Mouse (Mus musculus) WW6 (cell line): ENCODE measurements around the gene Olfr527.

Source experiments
- DNase-seq: peaks from one replicate; pipeline ENCODE4 v3.0.0-alpha.2; 2013; ENCODE audit warnings: low read depth, low spot score

Gene Olfr527

GRCm38 (mm10) chr7:140333717-140334116 lies at the start of gene Olfr527:
Olfr527 (plus strand) TSS chr7:140334017.
- no peak for DNase-seq

DNA sequence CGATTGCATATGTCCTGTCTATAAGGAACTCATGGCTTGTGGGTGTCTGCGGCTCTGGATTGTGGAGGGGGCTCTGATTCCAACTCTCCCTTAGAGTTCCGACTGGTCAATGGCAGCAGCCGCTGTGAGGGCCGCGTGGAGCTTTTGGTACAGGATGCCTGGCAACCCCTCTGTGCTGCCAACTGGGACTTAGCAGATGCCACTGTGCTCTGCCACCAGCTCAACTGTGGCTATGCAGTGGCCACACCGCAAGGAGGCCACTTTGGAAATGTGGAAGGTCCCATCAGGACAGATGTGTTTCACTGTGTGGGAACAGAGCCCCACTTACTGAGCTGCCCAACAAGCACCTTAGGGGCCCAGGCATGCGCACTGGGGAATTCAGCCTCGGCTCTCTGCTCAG lies 38.1 kb upstream of the Olfr527 start:
- DNase-seq: no peak

DNA sequence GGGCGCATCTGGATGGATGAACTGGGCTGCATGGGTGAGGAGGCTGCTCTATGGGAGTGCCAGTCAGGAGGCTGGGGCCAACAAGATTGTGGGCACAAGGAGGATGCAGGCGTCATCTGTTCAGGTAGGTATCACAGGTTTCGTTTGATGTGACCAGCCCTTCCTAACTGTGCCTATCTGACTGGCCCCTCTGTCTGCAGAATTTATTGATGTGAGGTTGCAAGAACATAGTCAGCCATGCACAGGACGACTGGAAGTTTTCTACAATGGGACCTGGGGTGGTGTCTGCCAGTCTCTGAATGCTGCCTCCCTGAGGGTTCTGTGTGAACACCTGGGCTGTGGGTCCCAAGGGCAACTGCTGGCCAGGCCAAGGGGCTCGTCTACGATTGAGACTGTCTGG lies 36.9 kb upstream of the Olfr527 start:
- no peak for DNase-seq

- no peak for DNase-seq
Observed at GRCm38 (mm10) chr7:140299416-140299815, 34.4 kb upstream of the Olfr527 start.

DNA sequence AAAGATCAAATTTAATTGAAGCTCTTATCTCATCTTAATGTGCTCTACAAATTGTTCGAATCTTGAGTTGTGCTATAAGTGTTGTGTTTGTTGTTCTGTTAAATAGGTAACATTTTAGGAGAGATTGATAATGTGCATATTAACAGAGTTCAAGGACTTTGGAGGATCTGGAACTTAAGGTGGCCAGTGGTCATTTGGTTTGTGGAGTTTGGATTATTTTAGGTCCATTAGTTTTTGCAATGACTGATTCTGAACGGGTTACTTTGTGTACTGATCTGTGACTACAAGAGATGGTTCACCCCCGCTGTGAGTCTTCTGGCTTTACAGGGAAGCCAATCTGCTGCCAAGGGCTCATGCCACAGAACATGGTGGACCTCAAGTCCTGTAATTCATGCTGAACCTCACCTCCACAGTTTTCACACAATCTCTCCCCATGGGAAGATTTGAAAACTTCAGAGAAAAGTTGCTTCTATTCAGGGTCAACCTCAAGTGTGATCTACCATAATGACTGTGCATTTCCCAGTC lies 13.9 kb upstream of the Olfr527 start:
- DNase-seq: no peak

DNA sequence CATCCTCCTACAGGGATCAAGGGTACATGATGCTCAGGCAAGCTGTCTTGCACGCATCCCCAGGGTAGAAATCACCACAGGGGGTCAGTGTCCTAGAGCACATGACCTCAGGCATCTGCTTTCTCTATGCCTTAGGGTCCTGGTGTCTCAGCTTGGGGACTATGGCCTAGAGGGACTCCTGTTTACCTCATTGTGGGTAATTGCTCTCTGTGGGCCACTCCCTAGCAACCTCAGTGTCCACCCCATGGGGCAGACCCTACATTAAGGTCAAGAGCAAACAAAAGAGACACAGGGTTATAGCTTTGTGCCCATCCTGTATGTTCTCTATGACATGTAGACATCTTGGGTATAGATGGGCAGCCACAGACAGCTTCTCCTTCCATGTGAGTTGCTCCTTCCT lies 13.3 kb upstream of the Olfr527 start, which contains the start of gene Olfr525:
Gene Olfr525, plus strand, starts transcription at position 301 of the 400 bp plus-strand sequence.
- no peak for DNase-seq

DNA sequence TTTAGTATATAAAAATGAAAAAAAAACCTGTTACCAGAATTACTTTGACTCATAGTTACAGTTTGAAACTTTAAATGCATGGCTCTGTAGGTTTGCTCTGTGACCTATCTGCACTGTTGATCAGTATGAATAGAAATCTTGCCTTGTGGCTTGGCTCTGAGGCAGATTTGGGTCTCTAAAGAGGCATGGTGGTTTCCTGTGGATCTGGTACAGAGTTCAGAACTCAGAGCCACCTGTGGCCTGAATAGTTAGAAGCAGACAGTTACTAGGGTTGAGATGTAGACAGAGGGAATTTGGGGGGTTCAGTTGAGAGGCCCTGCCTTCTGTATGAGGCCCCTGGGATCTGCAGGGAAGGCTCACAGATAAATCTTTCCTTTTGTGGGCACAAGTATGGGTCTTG lies 12.7 kb upstream of the Olfr527 start:
- DNase-seq: no peak

DNA sequence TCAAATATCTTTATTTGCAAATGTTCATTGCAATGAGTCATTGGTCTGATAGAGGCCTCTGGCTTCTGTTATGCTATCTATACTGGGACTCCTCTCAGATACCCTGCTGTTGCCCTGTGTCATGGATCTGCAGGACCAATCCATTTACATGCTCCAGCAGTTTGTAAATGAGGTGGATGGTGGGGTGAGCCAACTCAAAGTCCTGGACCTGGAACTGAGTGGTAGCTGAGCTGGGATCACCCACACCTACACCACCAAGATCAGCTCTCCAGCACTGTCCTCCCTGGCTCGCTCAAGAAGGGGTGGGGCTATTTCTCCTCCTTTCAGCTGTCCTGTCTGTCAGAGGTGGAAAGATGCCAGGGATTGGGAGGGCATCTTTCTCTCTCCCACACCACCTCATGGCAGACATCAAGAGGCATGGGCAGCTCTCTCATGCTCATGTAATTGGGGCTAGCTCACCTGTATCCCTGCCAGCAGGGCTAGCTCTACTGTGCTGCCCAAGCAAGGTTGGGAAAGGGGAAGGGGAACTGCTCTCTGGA lies 4.0 kb upstream of the Olfr527 start:
- no peak for DNase-seq

DNA sequence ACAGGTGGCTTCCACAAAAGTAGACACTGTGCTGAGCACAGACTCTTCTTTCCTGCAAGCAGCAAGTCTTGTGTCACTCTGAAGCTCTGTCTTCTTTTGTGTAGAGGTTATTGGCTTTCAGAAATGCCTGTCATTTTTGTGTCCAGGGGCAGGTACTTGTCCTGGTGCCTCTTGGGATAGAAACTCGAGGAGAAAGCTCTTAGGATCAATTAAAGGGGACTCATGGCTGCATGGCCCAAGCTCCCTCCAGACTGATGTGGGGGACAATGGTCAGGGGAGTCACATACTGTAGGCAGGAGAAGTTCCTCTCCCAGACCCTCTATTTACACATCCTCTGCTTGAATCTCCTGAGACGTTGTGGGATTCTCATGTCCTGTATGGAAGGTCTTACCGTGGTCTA lies 27.8 kb downstream of the Olfr527 start, which contains the start of gene Olfr60:
Gene Olfr60, minus strand, starts transcription at position 101 of the 400 bp plus-strand sequence.
- DNase-seq: no peak

DNA sequence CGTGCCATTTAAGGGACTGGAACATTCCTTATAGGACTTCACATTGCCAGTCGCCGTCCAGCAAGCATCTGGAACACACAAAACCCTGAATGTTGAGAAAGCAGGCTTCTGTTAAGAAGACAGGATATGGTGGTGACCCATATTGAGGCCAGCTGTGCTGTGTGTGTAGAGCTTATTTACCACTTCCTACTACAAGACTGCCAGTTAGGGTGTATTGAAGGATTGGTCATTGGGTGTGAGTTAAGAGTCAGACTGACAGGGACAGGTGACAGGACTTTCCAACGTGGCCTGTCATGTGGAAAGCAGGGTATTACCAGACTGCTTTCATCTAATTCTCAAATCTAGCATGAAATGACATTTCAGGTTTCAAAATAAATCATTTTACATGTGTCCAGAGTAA lies 40.5 kb downstream of the Olfr527 start:
- DNase-seq: no peak

GRCm38 (mm10) chr7:140376231-140376630 lies 42.4 kb downstream of the Olfr527 start, which contains the start of gene Olfr530:
Olfr530 (minus strand) TSS chr7:140376331.
- DNase-seq: no peak

DNA sequence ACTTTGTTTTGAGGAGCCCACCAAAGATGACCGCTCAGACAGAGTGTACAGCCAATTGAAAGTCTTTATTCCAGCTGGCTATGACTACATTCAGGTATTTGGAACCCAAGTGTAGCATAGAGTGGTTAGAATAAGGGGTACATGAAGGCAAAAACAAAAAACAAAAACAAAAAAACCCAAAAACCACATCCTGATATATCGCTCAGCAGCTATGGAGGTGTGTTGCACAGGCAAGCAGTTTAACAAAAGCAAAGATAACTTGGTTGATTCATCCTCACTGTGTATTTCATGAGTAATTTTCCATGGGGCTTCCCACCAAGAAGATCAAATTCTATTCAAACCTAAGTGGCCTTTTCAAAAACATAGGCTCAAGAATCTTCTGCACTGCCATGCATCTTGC lies 43.1 kb downstream of the Olfr527 start:
- DNase-seq: no peak
